Mouse (Mus musculus): ENCODE results near the gene Hint1. TPM values are rescaled to one million over a fixed set of nuclear protein-coding genes. Genes with fewer than 3 reads are reported as not detected.

The Hint1 gene
- polyA plus RNA-seq, 1 experiment, result 336 TPM

- peak within 1 kb of the TSS; percentile 73 for H3K27ac ChIP-seq (ENCODE audit: control insufficient read depth, insufficient read depth, low read length)
- peak; percentile 95 for DNase-seq
- no peaks in the 10 kb centered on the region for H3K36me3 ChIP-seq (ENCODE audit: control insufficient read depth, insufficient read depth, low read length)
- peak; percentile 52; the same call in 1 of the 2 replicates for TF ChIP-seq CTCF (IDR thresholded peaks at IDR 0.05; ENCODE audit: borderline replicate concordance, control insufficient read depth, extremely low read depth, insufficient read depth, low read length, poor library complexity)
- peak; percentile 75 for TF ChIP-seq POLR2A (IDR thresholded peaks at IDR 0.05; ENCODE audit: control insufficient read depth, extremely low read depth, insufficient read depth, low read length, poor library complexity)
- H3K4me3 ChIP-seq (ENCODE audit: control insufficient read depth, insufficient read depth, low read length), result peak within 1 kb of the TSS; percentile 80
- H3K4me1 ChIP-seq (replicated peaks; ENCODE audit: control insufficient read depth, insufficient read depth, low read length), result no peaks in the 10 kb centered on the region; the same call in 1 of the 2 replicates
- under 1% methylated on average over 42 of the region's 42 CpGs for WGBS
- no peaks in the 10 kb centered on the region for H3K27me3 ChIP-seq (ENCODE audit: control insufficient read depth, insufficient read depth, low read length)
These were observed 5.7 kb upstream of the Hint1 start, which contains the start of gene Lyrm7 for GRCm38 (mm10) chr11:54860256-54861038. Lyrm7 (minus strand) TSS chr11:54860916.

- no peak overlapping the region for H3K27ac ChIP-seq (ENCODE audit: control insufficient read depth, insufficient read depth, low read length)
These were observed 4.4 kb upstream of the Hint1 start for GRCm38 (mm10) chr11:54861471-54862420.

GRCm38 (mm10) chr11:54862621-54863520, 3.3 kb upstream of the Hint1 start:
- Histone ChIP-seq H3K36me3 (ENCODE audit: control insufficient read depth, insufficient read depth, low read length) (no peaks in the 10 kb centered on the region), H3K4me1 (replicated peaks; ENCODE audit: control insufficient read depth, insufficient read depth, low read length) (peaks cover 6% of the 10 kb centered on the region), H3K27me3 (ENCODE audit: control insufficient read depth, insufficient read depth, low read length) (no peaks in the 10 kb centered on the region), H3K4me3 (ENCODE audit: control insufficient read depth, insufficient read depth, low read length) (no peak overlapping the region), H3K27ac (ENCODE audit: control insufficient read depth, insufficient read depth, low read length) (no peak overlapping the region)
- 49% methylated on average over 10 of the region's 10 CpGs for WGBS
- peak; percentile 63 for DNase-seq
- TF ChIP-seq CTCF (IDR thresholded peaks at IDR 0.05; ENCODE audit: borderline replicate concordance, control insufficient read depth, extremely low read depth, insufficient read depth, low read length, poor library complexity) (no peak), POLR2A (IDR thresholded peaks at IDR 0.05; ENCODE audit: control insufficient read depth, extremely low read depth, insufficient read depth, low read length, poor library complexity) (no peak)

More at GRCm38 (mm10) chr11:54861471-54862420, 4.4 kb upstream of the Hint1 start:
- 95% methylated on average over 5 of the region's 5 CpGs for WGBS
- H3K4me1 ChIP-seq (replicated peaks; ENCODE audit: control insufficient read depth, insufficient read depth, low read length), result peaks cover 2% of the 10 kb centered on the region
- DNase-seq, result no peak
- H3K4me3 ChIP-seq (ENCODE audit: control insufficient read depth, insufficient read depth, low read length), result no peak overlapping the region
- TF ChIP-seq CTCF (IDR thresholded peaks at IDR 0.05; ENCODE audit: borderline replicate concordance, control insufficient read depth, extremely low read depth, insufficient read depth, low read length, poor library complexity), result no peak
- no peak for TF ChIP-seq POLR2A (IDR thresholded peaks at IDR 0.05; ENCODE audit: control insufficient read depth, extremely low read depth, insufficient read depth, low read length, poor library complexity)
- no peaks in the 10 kb centered on the region for H3K27me3 ChIP-seq (ENCODE audit: control insufficient read depth, insufficient read depth, low read length)
- H3K36me3 ChIP-seq (ENCODE audit: control insufficient read depth, insufficient read depth, low read length), result no peaks in the 10 kb centered on the region

GRCm38 (mm10) chr11:54865330-54866085, 675 bp upstream of the Hint1 start:
- 64% methylated on average over 6 of the region's 6 CpGs for WGBS
- H3K4me3 ChIP-seq (ENCODE audit: control insufficient read depth, insufficient read depth, low read length), result peak overlapping the region; percentile 74
- no peak overlapping the region for H3K27ac ChIP-seq (ENCODE audit: control insufficient read depth, insufficient read depth, low read length)
- H3K27me3 ChIP-seq (ENCODE audit: control insufficient read depth, insufficient read depth, low read length), result no peaks in the 10 kb centered on the region
- TF ChIP-seq POLR2A (IDR thresholded peaks at IDR 0.05; ENCODE audit: control insufficient read depth, extremely low read depth, insufficient read depth, low read length, poor library complexity) (no peak), CTCF (IDR thresholded peaks at IDR 0.05; ENCODE audit: borderline replicate concordance, control insufficient read depth, extremely low read depth, insufficient read depth, low read length, poor library complexity) (no peak)
- H3K36me3 ChIP-seq (ENCODE audit: control insufficient read depth, insufficient read depth, low read length), result peaks cover 7% of the 10 kb centered on the region
- peaks cover 6% of the 10 kb centered on the region for H3K4me1 ChIP-seq (replicated peaks; ENCODE audit: control insufficient read depth, insufficient read depth, low read length)
- no peak for DNase-seq

- no peak overlapping the region for H3K27ac ChIP-seq (ENCODE audit: control insufficient read depth, insufficient read depth, low read length)
- 2% methylated on average over 5 of the region's 5 CpGs for WGBS
- peaks cover 16% of the 10 kb centered on the region for H3K36me3 ChIP-seq (ENCODE audit: control insufficient read depth, insufficient read depth, low read length)
- H3K4me1 ChIP-seq (replicated peaks; ENCODE audit: control insufficient read depth, insufficient read depth, low read length), result peaks cover 6% of the 10 kb centered on the region
- TF ChIP-seq POLR2A (IDR thresholded peaks at IDR 0.05; ENCODE audit: control insufficient read depth, extremely low read depth, insufficient read depth, low read length, poor library complexity) (no peak), CTCF (IDR thresholded peaks at IDR 0.05; ENCODE audit: borderline replicate concordance, control insufficient read depth, extremely low read depth, insufficient read depth, low read length, poor library complexity) (no peak)
- H3K4me3 ChIP-seq (ENCODE audit: control insufficient read depth, insufficient read depth, low read length), result peak overlapping the region; percentile 74
- no peak for DNase-seq
- no peaks in the 10 kb centered on the region for H3K27me3 ChIP-seq (ENCODE audit: control insufficient read depth, insufficient read depth, low read length)
These were observed 834 bp downstream of the Hint1 start for GRCm38 (mm10) chr11:54867049-54867385.
